Mouse (Mus musculus): ENCODE data around the gene Dcaf11. TPM values are rescaled to one million over a fixed set of nuclear protein-coding genes. Genes with fewer than 3 reads are reported as not detected.

The Dcaf11 gene
- polyA plus RNA-seq, 1 experiment from 2014 or later, result 53.9 TPM

GRCm38 (mm10) chr14:55575711-55576110 lies 15.9 kb downstream of the Dcaf11 start:
- Histone ChIP-seq H3K4me1 (ENCODE audit: insufficient read depth) (0 out of 2 replicates have a peak, but pooled peaks cover 6% of the 10 kb centered on the region), H3K36me3 (ENCODE audit: insufficient read depth) (peaks cover 9% of the 10 kb centered on the region), H3K4me3 (ENCODE audit: low read depth, low read length) (no peak overlapping the region), H3K27ac (ENCODE audit: low read depth) (peak overlapping the region; percentile 50; the same call in 1 of the 2 replicates), H3K9me3 (ENCODE audit: low read depth, low read length) (no peaks in the 10 kb centered on the region), H3K27me3 (ENCODE audit: insufficient read depth, low read length) (no peaks in the 10 kb centered on the region), H3K9ac (no peak overlapping the region; the same call in 1 of the 2 replicates), H3K4me2 (peak overlapping the region; percentile 27; the same call in 1 of the 2 replicates)
- DNase-seq (no peak), ATAC-seq (ENCODE audit: insufficient read depth) (no peak)
- TF ChIP-seq CTCF (IDR thresholded peaks at IDR 0.05; ENCODE audit: low read depth), result no peak
- WGBS, result 63% methylated on average over 13 of the region's 13 CpGs

GRCm38 (mm10) chr14:55576376-55576775 lies 16.6 kb downstream of the Dcaf11 start:
- TF ChIP-seq CTCF (IDR thresholded peaks at IDR 0.05; ENCODE audit: low read depth), result no peak

GRCm38 (mm10) chr14:55577871-55578667 lies 18.3 kb downstream of the Dcaf11 start, which contains the start of gene Psme1:
Gene Psme1, plus strand, starts transcription at chr14:55578123.
- peak; percentile 91 for DNase-seq
- no peaks in the 10 kb centered on the region for H3K27me3 ChIP-seq (ENCODE audit: insufficient read depth, low read length)
- 0 out of 2 replicates have a peak, but pooled peaks cover 6% of the 10 kb centered on the region for H3K4me1 ChIP-seq (ENCODE audit: insufficient read depth)
- H3K36me3 ChIP-seq (ENCODE audit: insufficient read depth), result peaks cover 16% of the 10 kb centered on the region
- peak within 1 kb of the TSS; percentile 88 for H3K27ac ChIP-seq (ENCODE audit: low read depth)
- TF ChIP-seq CTCF (IDR thresholded peaks at IDR 0.05; ENCODE audit: low read depth), result no peak
- peak within 1 kb of the TSS; percentile 91 for H3K9ac ChIP-seq
- WGBS, result under 1% methylated on average over 32 of the region's 32 CpGs
- H3K4me2 ChIP-seq, result peak within 1 kb of the TSS; percentile 78
- peak within 1 kb of the TSS; percentile 77 for H3K4me3 ChIP-seq (ENCODE audit: low read depth, low read length)
- ATAC-seq (ENCODE audit: insufficient read depth), result peak; percentile 93
- no peaks in the 10 kb centered on the region for H3K9me3 ChIP-seq (ENCODE audit: low read depth, low read length)

More at GRCm38 (mm10) chr14:55576376-55576775, 16.6 kb downstream of the Dcaf11 start:
- Histone ChIP-seq H3K4me2 (no peak overlapping the region), H3K9me3 (ENCODE audit: low read depth, low read length) (no peaks in the 10 kb centered on the region), H3K27ac (ENCODE audit: low read depth) (no peak overlapping the region), H3K4me1 (ENCODE audit: insufficient read depth) (0 out of 2 replicates have a peak, but pooled peaks cover 6% of the 10 kb centered on the region), H3K27me3 (ENCODE audit: insufficient read depth, low read length) (no peaks in the 10 kb centered on the region), H3K36me3 (ENCODE audit: insufficient read depth) (peaks cover 16% of the 10 kb centered on the region), H3K9ac (no peak overlapping the region), H3K4me3 (ENCODE audit: low read depth, low read length) (no peak overlapping the region)
- ATAC-seq (ENCODE audit: insufficient read depth) (no peak), DNase-seq (peak; percentile 18)
- 61% methylated on average over 16 of the region's 16 CpGs for WGBS

GRCm38 (mm10) chr14:55578668-55579269 lies 19.0 kb downstream of the Dcaf11 start:
- H3K36me3 ChIP-seq (ENCODE audit: insufficient read depth), result peaks cover 16% of the 10 kb centered on the region
- no peaks in the 10 kb centered on the region for H3K9me3 ChIP-seq (ENCODE audit: low read depth, low read length)
- 27% methylated on average over 6 of the region's 6 CpGs for WGBS
- ATAC-seq (ENCODE audit: insufficient read depth) (peak; percentile 43; the same call in 1 of the 2 replicates), DNase-seq (peak; percentile 71)
- H3K9ac ChIP-seq, result peak overlapping the region; percentile 91
- no peaks in the 10 kb centered on the region for H3K27me3 ChIP-seq (ENCODE audit: insufficient read depth, low read length)
- peak overlapping the region; percentile 88 for H3K27ac ChIP-seq (ENCODE audit: low read depth)
- peak overlapping the region; percentile 78 for H3K4me2 ChIP-seq
- peak overlapping the region; percentile 77 for H3K4me3 ChIP-seq (ENCODE audit: low read depth, low read length)
- TF ChIP-seq CTCF (IDR thresholded peaks at IDR 0.05; ENCODE audit: low read depth), result 0 out of 2 replicates have a peak, but pooled peaks have one; percentile 8
- 0 out of 2 replicates have a peak, but pooled peaks cover 6% of the 10 kb centered on the region for H3K4me1 ChIP-seq (ENCODE audit: insufficient read depth)

- TF ChIP-seq CTCF (IDR thresholded peaks at IDR 0.05; ENCODE audit: low read depth), result peak; percentile 10; the same call in 1 of the 2 replicates
- ATAC-seq (ENCODE audit: insufficient read depth), result no peak
- Histone ChIP-seq H3K9me3 (ENCODE audit: low read depth, low read length) (no peaks in the 10 kb centered on the region), H3K27ac (ENCODE audit: low read depth) (no peak overlapping the region; the same call in 1 of the 2 replicates), H3K27me3 (ENCODE audit: insufficient read depth, low read length) (no peaks in the 10 kb centered on the region), H3K4me1 (ENCODE audit: insufficient read depth) (0 out of 2 replicates have a peak, but pooled peaks cover 6% of the 10 kb centered on the region), H3K9ac (no peak overlapping the region), H3K36me3 (ENCODE audit: insufficient read depth) (peaks cover 16% of the 10 kb centered on the region), H3K4me3 (ENCODE audit: low read depth, low read length) (no peak overlapping the region), H3K4me2 (peak overlapping the region; percentile 78)
- no peak for DNase-seq
- WGBS, result 87% methylated on average over 23 of the region's 23 CpGs
Measured at GRCm38 (mm10) chr14:55579511-55580496, 20.0 kb downstream of the Dcaf11 start.

- no peak overlapping the region for H3K4me3 ChIP-seq (ENCODE audit: low read depth, low read length)
- no peak overlapping the region for H3K4me2 ChIP-seq
- ATAC-seq (ENCODE audit: insufficient read depth) (no peak), DNase-seq (no peak)
- no peaks in the 10 kb centered on the region for H3K27me3 ChIP-seq (ENCODE audit: insufficient read depth, low read length)
- H3K36me3 ChIP-seq (ENCODE audit: insufficient read depth), result peaks cover 16% of the 10 kb centered on the region
- no peak overlapping the region for H3K9ac ChIP-seq
- H3K4me1 ChIP-seq (ENCODE audit: insufficient read depth), result 0 out of 2 replicates have a peak, but pooled peaks cover 6% of the 10 kb centered on the region
- no peak for TF ChIP-seq CTCF (IDR thresholded peaks at IDR 0.05; ENCODE audit: low read depth)
- H3K27ac ChIP-seq (ENCODE audit: low read depth), result no peak overlapping the region
- WGBS, result 95% methylated on average over 16 of the region's 16 CpGs
- H3K9me3 ChIP-seq (ENCODE audit: low read depth, low read length), result no peaks in the 10 kb centered on the region
Measured at GRCm38 (mm10) chr14:55580731-55581130, 20.9 kb downstream of the Dcaf11 start.
